Mouse (Mus musculus): ENCODE results near the gene Gm5622. TPM values are rescaled to one million over a fixed set of nuclear protein-coding genes. Genes with fewer than 3 reads are reported as not detected.

Gm5622 gene
- polyA plus RNA-seq, 1 experiment from 2014 or later: not detected

Other genes with a start within 250 kb of the Gm5622 start
- not detected in 2 replicates for gene Gm7247, start 191.0 kb upstream of the Gm5622 start, polyA plus RNA-seq (2015; fragmentation: Nextera tagmentation; extraction: Ambion mirVana)
- not detected in 2 replicates for gene Vmn2r88, start 142.0 kb upstream of the Gm5622 start, polyA plus RNA-seq (2015; fragmentation: Nextera tagmentation; extraction: Ambion mirVana)
- not detected in 2 replicates for gene Vmn2r89, start 100.9 kb upstream of the Gm5622 start, polyA plus RNA-seq (2015; fragmentation: Nextera tagmentation; extraction: Ambion mirVana)
- gene Gm17175, start 21.3 kb downstream of the Gm5622 start, polyA plus RNA-seq (2015; fragmentation: Nextera tagmentation; extraction: Ambion mirVana): not detected in 2 replicates
- not detected in 2 replicates for gene Gm17174, start 39.3 kb downstream of the Gm5622 start, polyA plus RNA-seq (2015; fragmentation: Nextera tagmentation; extraction: Ambion mirVana)
- gene Gm17078, start 58.5 kb downstream of the Gm5622 start, polyA plus RNA-seq (2015; fragmentation: Nextera tagmentation; extraction: Ambion mirVana): not detected in 2 replicates
- gene Gm4181, start 82.9 kb downstream of the Gm5622 start, polyA plus RNA-seq (2015; fragmentation: Nextera tagmentation; extraction: Ambion mirVana): not detected in 2 replicates
- not detected in 2 replicates for gene Gm17079, start 142.7 kb downstream of the Gm5622 start, polyA plus RNA-seq (2015; fragmentation: Nextera tagmentation; extraction: Ambion mirVana)
- not detected in 2 replicates for gene Gm5800, start 164.4 kb downstream of the Gm5622 start, polyA plus RNA-seq (2015; fragmentation: Nextera tagmentation; extraction: Ambion mirVana)
- gene Ang4, start 220.8 kb downstream of the Gm5622 start, polyA plus RNA-seq (2015; fragmentation: Nextera tagmentation; extraction: Ambion mirVana): 0.28 TPM in 1 of 2 replicates, not detected in the other
- not detected in 2 replicates for gene AY358078, start 247.3 kb downstream of the Gm5622 start, polyA plus RNA-seq (2015; fragmentation: Nextera tagmentation; extraction: Ambion mirVana)